Mouse (Mus musculus) liver, adult 2 months (tissue): ENCODE results near the gene Chn2. TPM values are rescaled to one million over a fixed set of nuclear protein-coding genes. Genes with fewer than 3 reads are reported as not detected.
A peak's percentile ranks its signal among the peaks of the same experiment; 100 is the strongest.

ENCODE experiments used
- DNase-seq: peaks from one replicate; pipeline ENCODE4 v3.0.0-alpha.2; 2011; ENCODE audit warnings: low read depth, low spot score; ENCODE audit errors: extremely low read depth
- H3K27ac ChIP-seq: fragments of 200-500 bp; replicated peaks from 2 replicates; pipeline ENCODE4 v1.5.1; 2012; ENCODE audit warnings: low read depth, mild to moderate bottlenecking, control low read depth, inconsistent platforms, low read length; ENCODE audit not compliant: insufficient read depth
- H3K27me3 ChIP-seq: fragments of 200-500 bp; 2 replicates; pipeline ENCODE4 v1.6.1; 2012; ENCODE audit warnings: mild to moderate bottlenecking, moderate library complexity, low read length, inconsistent platforms; ENCODE audit not compliant: control insufficient read depth, insufficient read depth
- H3K36me3 ChIP-seq: fragments of 200-500 bp; 2 replicates; pipeline ENCODE4 v1.6.1; 2012; ENCODE audit warnings: low read length, inconsistent platforms; ENCODE audit not compliant: control insufficient read depth, insufficient read depth
- H3K4me1 ChIP-seq: fragments of 200-500 bp; 2 replicates; pipeline ENCODE4 v1.6.1; 2011; ENCODE audit warnings: low read length; ENCODE audit not compliant: control insufficient read depth, insufficient read depth
- H3K4me3 ChIP-seq: fragments of 200-500 bp; 2 replicates; pipeline ENCODE4 v1.5.1; 2011; ENCODE audit warnings: low read depth, mild to moderate bottlenecking, control low read depth, low read length, moderate library complexity; ENCODE audit not compliant: insufficient read depth
- H3K79me2 ChIP-seq: fragments of 200-500 bp; 2 replicates; pipeline ENCODE4 v1.6.1; 2012; ENCODE audit warnings: inconsistent platforms, mild to moderate bottlenecking, low read length, moderate library complexity; ENCODE audit not compliant: control insufficient read depth, insufficient read depth
- H3K9ac ChIP-seq: fragments of 200-500 bp; 2 replicates; pipeline ENCODE4 v1.6.1; 2012; ENCODE audit warnings: low read depth, mild to moderate bottlenecking, control low read depth, inconsistent platforms, low read length
- CTCF ChIP-seq: fragments of 200-500 bp; IDR thresholded peaks from 2 replicates; pipeline ENCODE4 v1.5.1; 2011; ENCODE audit warnings: low read depth, low read length, control low read depth
- POLR2A ChIP-seq: fragments of 200-500 bp; IDR thresholded peaks from 2 replicates; pipeline ENCODE4 v1.6.1; 2011; ENCODE audit warnings: low read length, control low read depth; ENCODE audit not compliant: insufficient read depth; ENCODE audit errors: extremely low read depth
- WGBS: fragments of 180-500 bp; shearing (Covaris S2); methylation state at CpG from one replicate; pipeline ENCODE4 v1.1.7; 2018; 5-methylcytosine and 5-hydroxymethylcytosine counted together
- polyA plus RNA-seq: library from polyadenylated mRNA; depleted of rRNA; stranded (reverse); fragments of >200 nt; gene quantifications from 2 replicates; pipeline ENCODE4 v1.2.3, GENCODE M21; 2012
- total RNA-seq: library from RNA; depleted of rRNA; stranded (reverse); fragments of >200 nt; gene quantifications from 2 replicates; pipeline ENCODE4 v1.2.3, GENCODE M21; 2014

Gene Chn2
- total and polyA plus RNA-seq, 2 experiments, result 37.3 to 46.2 TPM

DNA sequence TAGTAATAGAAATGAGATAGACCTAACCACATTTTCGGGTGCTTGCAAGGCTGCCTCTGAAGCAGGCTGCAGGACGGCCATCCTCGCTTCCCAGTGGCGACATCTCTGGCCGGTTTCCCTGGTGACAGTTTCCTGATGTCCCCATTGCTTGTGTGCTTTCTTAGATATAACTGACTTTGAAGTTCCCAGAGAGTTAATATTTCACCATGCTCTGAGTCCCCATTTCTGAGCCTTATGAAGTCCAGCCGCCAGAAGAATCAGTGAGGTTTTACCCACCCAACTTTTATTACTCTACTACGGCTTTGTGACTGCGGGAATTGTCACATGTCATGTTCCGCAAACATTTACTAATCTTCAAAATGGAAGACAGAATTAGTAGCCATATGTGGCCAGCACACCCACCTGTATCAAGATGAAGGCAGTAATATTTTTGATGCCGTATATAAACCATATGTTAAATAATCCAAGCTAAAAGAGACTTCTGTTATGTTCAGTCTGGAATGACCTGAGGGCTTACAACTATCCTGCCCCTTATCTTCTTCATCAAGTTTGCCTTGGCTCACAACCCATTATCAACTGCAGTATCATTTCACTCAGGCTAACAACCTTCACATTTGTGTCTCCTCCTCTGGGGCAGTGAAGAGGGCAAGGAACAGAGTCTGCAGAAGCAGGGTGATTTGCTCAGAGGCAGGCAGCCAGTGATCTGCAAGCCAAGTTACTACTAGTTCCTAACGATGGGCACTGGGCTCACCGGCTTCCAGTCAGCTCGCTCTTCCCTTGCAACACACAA lies 192.6 kb downstream of the Chn2 start:
- no peak overlapping the region for H3K9ac ChIP-seq
- no peak for TF ChIP-seq CTCF
- no peak for TF ChIP-seq POLR2A
- DNase-seq, result peak; percentile 90
- no peak overlapping the region for H3K4me3 ChIP-seq
- 29% methylated on average over 13 of the region's 13 CpGs for WGBS
- peaks cover 10% of the 10 kb centered on the region for H3K4me1 ChIP-seq
- no peaks in the 10 kb centered on the region for H3K27me3 ChIP-seq
- no peak overlapping the region for H3K27ac ChIP-seq
- no peaks in the 10 kb centered on the region for H3K79me2 ChIP-seq
- H3K36me3 ChIP-seq, result no peaks in the 10 kb centered on the region

- Histone ChIP-seq H3K27ac (peak overlapping the region; percentile 64), H3K36me3 (no peaks in the 10 kb centered on the region), H3K27me3 (no peaks in the 10 kb centered on the region), H3K9ac (no peak overlapping the region), H3K4me1 (peaks cover 8% of the 10 kb centered on the region; the same call in 1 of the 2 replicates), H3K79me2 (no peaks in the 10 kb centered on the region; the same call in 1 of the 2 replicates), H3K4me3 (no peak overlapping the region)
- DNase-seq, result peak; percentile 92
- no peak for TF ChIP-seq POLR2A
- no peak for TF ChIP-seq CTCF
- 32% methylated on average over 9 of the region's 9 CpGs for WGBS
Measured at GRCm38 (mm10) chr6:54236441-54236840, 197.1 kb downstream of the Chn2 start.

DNA sequence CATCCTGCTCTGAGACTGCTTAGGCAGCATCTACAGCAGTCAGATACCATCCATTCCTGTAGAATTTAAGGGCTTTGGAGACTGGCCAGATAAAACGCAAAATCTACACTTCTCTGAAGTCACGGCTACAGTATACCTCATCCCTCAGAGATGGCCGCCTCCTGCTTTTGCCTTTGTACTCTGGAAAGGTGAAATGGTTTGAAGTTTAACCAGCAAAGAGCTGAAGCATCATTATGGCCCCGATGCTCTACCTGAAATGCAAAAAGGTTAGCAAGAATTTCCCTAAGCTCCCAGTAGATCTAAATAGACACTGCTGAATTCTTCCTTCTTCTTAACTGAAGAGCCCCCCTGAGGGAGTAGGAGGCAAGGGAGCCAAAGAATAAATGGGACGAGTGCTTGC lies 202.4 kb downstream of the Chn2 start:
- Histone ChIP-seq H3K4me1 (peaks cover 8% of the 10 kb centered on the region), H3K9ac (no peak overlapping the region), H3K36me3 (no peaks in the 10 kb centered on the region), H3K79me2 (peaks cover 2% of the 10 kb centered on the region; the same call in 1 of the 2 replicates), H3K27me3 (no peaks in the 10 kb centered on the region), H3K27ac (peak overlapping the region; percentile 66), H3K4me3 (no peak overlapping the region)
- WGBS, result 27% methylated on average over 5 of the region's 5 CpGs
- TF ChIP-seq POLR2A (no peak), CTCF (no peak)
- DNase-seq, result peak; percentile 63

GRCm38 (mm10) chr6:54242286-54242685 lies 202.9 kb downstream of the Chn2 start:
- peak; percentile 75 for DNase-seq
- H3K9ac ChIP-seq, result no peak overlapping the region
- WGBS, result 19% methylated on average over 9 of the region's 9 CpGs
- H3K4me3 ChIP-seq, result no peak overlapping the region
- no peaks in the 10 kb centered on the region for H3K27me3 ChIP-seq
- H3K4me1 ChIP-seq, result peaks cover 7% of the 10 kb centered on the region
- TF ChIP-seq CTCF, result no peak
- no peak for TF ChIP-seq POLR2A
- H3K79me2 ChIP-seq, result peaks cover 2% of the 10 kb centered on the region; the same call in 1 of the 2 replicates
- no peaks in the 10 kb centered on the region for H3K36me3 ChIP-seq
- peak overlapping the region; percentile 43 for H3K27ac ChIP-seq

DNA sequence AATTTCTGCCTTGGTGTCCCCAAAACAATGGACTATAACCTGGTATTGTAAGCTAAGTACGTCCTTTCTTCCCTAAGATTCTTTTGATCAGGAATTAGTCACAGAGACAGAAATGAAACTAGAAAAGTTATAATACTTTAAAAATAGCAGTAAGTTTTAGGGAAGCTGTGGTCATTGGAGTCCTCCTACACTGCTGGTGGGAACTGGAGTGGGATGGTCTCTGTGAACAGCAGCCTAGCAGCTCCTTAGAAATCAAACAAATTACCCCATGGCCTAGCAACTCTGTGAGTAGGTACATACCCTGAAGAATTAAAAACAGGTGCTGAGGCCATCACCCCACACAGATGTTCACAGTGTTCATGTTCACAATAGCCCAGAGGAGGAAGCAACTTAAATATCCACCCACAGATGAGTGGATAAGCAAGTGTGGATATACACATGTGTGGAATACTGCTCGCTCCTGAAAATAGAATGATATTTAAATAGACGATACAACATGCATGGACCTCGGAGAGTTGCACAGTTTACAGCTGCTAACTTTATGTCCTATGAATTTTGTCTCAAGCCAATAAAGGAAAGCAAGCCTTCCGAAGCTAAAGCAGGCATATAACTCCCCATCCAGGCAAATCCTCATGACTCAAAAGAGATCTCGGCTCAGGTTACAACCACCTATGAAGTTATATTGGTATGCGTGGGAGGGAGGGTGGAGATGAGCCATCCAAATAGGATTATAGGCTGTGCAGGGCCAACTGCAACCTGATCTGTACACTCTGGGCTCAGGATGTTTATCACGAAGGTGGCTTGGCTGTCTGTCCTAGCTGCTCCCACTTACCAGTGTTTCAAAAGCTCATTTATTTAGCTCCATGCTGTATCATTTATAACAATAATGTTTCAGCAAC lies 209.2 kb downstream of the Chn2 start:
- TF ChIP-seq CTCF (no peak), POLR2A (no peak)
- H3K27ac ChIP-seq, result no peak overlapping the region
- no peaks in the 10 kb centered on the region for H3K27me3 ChIP-seq
- H3K79me2 ChIP-seq, result 0 out of 2 replicates have a peak, but pooled peaks cover 2% of the 10 kb centered on the region
- 89% methylated on average over 8 of the region's 8 CpGs for WGBS
- DNase-seq, result no peak
- peaks cover 9% of the 10 kb centered on the region for H3K4me1 ChIP-seq
- H3K36me3 ChIP-seq, result no peaks in the 10 kb centered on the region
- no peak overlapping the region for H3K4me3 ChIP-seq
- no peak overlapping the region for H3K9ac ChIP-seq
